Mouse (Mus musculus) forebrain, embryonic 10.5 days (tissue): Measurements from ENCODE around the gene Myl3. TPM values are rescaled to one million over a fixed set of nuclear protein-coding genes. Genes with fewer than 3 reads are reported as not detected.
A peak's percentile ranks its signal among the peaks of the same experiment; 100 is the strongest.

Source experiments
- DNase-seq: peaks from one replicate; pipeline ENCODE4 v3.0.0-alpha.2; 2017; ENCODE audit warnings: low spot score; ENCODE audit errors: extremely low spot score
- H3K27ac ChIP-seq: fragments of 300-500 bp; sonication (generic); 2 replicates; pipeline ENCODE4 v1.5.1; 2016; ENCODE audit warnings: mild to moderate bottlenecking
- H3K27me3 ChIP-seq: fragments of 300-500 bp; sonication (generic); 2 replicates; pipeline ENCODE4 v1.6.1; 2016; ENCODE audit warnings: mild to moderate bottlenecking; ENCODE audit not compliant: poor library complexity, severe bottlenecking
- H3K36me3 ChIP-seq: fragments of 300-500 bp; sonication (generic); replicated peaks from 2 replicates; pipeline ENCODE4 v1.6.1; 2016; ENCODE audit warnings: mild to moderate bottlenecking, moderate library complexity
- H3K4me1 ChIP-seq: fragments of 300-500 bp; sonication (generic); 2 replicates; pipeline ENCODE4 v1.6.1; 2016
- H3K4me3 ChIP-seq: fragments of 300-500 bp; sonication (generic); 2 replicates; pipeline ENCODE4 v1.5.1; 2016; ENCODE audit warnings: mild to moderate bottlenecking, moderate library complexity
- H3K9me3 ChIP-seq: fragments of 300-500 bp; sonication (generic); 2 replicates; pipeline ENCODE4 v1.6.1; 2016; ENCODE audit warnings: mild to moderate bottlenecking, moderate library complexity
- WGBS: fragments of 180-500 bp; shearing (Covaris S2); methylation state at CpG from one replicate; pipeline ENCODE4 v1.1.7; 2016; 5-methylcytosine and 5-hydroxymethylcytosine counted together
- polyA plus RNA-seq: library from polyadenylated mRNA; unstranded; fragments of >200 nt; fragmentation: Nextera tagmentation; extraction: Ambion mirVana; gene quantifications from 2 replicates; pipeline ENCODE4 v1.2.1, GENCODE M21; 2016

Myl3 gene
- polyA plus RNA-seq, 1 experiment from 2014 or later = 0.27 TPM

DNA sequence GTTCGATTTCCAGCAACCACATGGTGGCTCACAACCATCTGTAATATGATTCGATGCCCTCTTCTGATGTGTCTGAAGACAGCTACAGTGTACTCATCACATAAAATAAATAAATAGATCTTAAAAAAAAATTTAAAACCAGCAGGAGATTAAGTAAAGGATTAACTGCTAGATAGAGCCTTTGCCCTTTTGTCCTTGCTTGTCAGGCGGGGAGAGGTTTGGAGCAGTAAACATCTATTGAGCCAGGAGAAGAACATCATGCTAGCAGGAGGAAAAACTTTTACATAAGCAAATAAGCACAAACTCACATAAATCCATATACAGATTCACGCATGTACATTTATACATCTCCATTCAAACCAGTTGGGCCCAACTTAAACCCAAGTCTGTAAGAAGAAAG, 29.1 kb upstream of the Myl3 start:
- WGBS = 88% methylated on average over 4 of the region's 4 CpGs
- H3K36me3 ChIP-seq = peaks cover 64% of the 10 kb centered on the region
- DNase-seq = no peak
- no peak overlapping the region for H3K27ac ChIP-seq
- H3K4me3 ChIP-seq = no peak overlapping the region
- no peaks in the 10 kb centered on the region for H3K9me3 ChIP-seq
- peaks cover 10% of the 10 kb centered on the region for H3K4me1 ChIP-seq
- no peaks in the 10 kb centered on the region for H3K27me3 ChIP-seq

DNA sequence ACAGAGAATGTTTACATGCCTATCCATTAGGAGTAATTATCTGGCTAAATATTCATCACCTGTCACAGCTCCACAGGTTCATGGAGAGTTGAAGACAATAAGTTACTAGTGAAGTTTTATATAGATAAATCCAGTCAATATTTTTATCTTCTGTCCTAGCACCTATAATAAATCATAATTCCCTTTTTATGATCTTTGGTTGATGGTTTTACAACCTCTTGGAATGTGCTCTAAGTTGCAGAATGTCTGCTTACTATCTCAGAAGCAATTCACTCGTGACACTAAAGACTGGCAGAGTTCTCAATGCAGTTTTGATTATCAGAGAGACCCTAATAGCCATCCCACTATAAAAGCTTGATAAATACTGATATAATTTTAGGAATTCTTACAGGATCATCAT, 28.3 kb upstream of the Myl3 start:
- no peak overlapping the region for H3K27ac ChIP-seq
- DNase-seq = no peak
- H3K4me3 ChIP-seq = no peak overlapping the region
- H3K36me3 ChIP-seq = peaks cover 58% of the 10 kb centered on the region
- peaks cover 10% of the 10 kb centered on the region for H3K4me1 ChIP-seq
- H3K27me3 ChIP-seq = no peaks in the 10 kb centered on the region
- H3K9me3 ChIP-seq = no peaks in the 10 kb centered on the region
- 88% methylated on average over 1 of the region's 1 CpGs for WGBS

DNA sequence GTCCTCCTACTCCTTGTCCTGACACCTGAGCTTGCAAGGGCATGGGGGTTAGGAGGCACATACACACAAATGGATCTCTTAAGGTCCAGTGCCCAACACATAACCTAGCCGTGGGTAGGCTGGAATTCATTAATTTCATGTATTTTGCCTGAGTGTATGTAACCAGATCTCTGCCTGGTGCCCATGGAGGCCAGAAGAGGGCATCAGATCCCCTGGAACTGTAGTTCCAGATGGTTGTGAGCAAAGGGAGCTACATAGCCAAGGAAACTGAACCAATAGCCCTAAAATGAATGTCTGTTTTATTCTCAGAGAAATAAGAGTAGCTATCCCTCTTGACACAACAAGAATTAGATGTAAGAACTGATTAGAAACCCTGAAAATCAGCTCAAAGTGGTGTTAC, 26.2 kb upstream of the Myl3 start:
- peaks cover 47% of the 10 kb centered on the region for H3K36me3 ChIP-seq
- H3K27me3 ChIP-seq = no peaks in the 10 kb centered on the region
- DNase-seq = no peak
- no peaks in the 10 kb centered on the region for H3K9me3 ChIP-seq
- peaks cover 10% of the 10 kb centered on the region for H3K4me1 ChIP-seq
- WGBS = 80% methylated on average over 1 of the region's 1 CpGs
- no peak overlapping the region for H3K27ac ChIP-seq
- no peak overlapping the region for H3K4me3 ChIP-seq

DNA sequence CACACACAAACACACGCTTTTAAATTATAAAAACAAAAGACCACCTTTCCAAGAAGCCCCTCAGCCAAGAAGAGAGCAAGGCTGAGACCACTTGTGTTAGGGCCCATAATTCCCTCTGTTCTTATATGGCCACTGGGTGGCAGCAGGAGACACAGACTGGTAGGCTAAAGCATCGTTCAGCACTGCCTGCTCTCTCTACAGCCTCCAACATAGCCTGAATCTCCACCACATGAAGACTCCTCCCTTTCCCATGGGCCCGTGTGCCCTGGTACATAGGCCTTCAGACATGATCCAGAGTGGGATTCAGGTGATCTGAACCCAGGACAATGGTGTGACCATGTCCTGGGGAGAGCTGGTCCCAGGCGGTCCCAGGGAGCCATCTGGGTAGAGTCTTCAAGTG, 24.9 kb upstream of the Myl3 start:
- DNase-seq = no peak
- no peaks in the 10 kb centered on the region for H3K27me3 ChIP-seq
- H3K36me3 ChIP-seq = peaks cover 37% of the 10 kb centered on the region
- H3K27ac ChIP-seq = no peak overlapping the region
- 35% methylated on average over 4 of the region's 4 CpGs for WGBS
- H3K4me3 ChIP-seq = no peak overlapping the region
- peaks cover 10% of the 10 kb centered on the region for H3K4me1 ChIP-seq
- no peaks in the 10 kb centered on the region for H3K9me3 ChIP-seq

DNA sequence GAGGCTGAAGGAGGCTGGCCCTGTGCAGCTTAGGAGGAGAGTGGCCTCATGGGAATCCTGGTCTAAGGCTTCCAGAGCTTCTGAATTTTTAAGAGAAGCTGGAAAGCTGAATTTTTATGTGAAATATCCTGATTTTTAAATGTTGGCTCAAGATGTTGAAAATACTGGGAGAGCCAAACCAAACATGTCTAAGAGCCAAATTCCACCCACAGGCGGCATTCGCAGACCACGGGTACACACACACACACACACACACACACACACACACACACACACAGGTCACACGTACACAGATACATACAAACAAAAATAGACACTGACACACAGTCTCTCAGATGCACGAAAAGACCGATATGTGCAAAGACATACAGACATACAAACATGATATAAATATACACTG, 23.6 kb upstream of the Myl3 start:
- Histone ChIP-seq H3K36me3 (peaks cover 30% of the 10 kb centered on the region), H3K9me3 (no peaks in the 10 kb centered on the region), H3K4me3 (no peak overlapping the region), H3K27ac (no peak overlapping the region), H3K27me3 (no peaks in the 10 kb centered on the region), H3K4me1 (peaks cover 10% of the 10 kb centered on the region)
- 96% methylated on average over 6 of the region's 6 CpGs for WGBS
- DNase-seq = no peak

DNA sequence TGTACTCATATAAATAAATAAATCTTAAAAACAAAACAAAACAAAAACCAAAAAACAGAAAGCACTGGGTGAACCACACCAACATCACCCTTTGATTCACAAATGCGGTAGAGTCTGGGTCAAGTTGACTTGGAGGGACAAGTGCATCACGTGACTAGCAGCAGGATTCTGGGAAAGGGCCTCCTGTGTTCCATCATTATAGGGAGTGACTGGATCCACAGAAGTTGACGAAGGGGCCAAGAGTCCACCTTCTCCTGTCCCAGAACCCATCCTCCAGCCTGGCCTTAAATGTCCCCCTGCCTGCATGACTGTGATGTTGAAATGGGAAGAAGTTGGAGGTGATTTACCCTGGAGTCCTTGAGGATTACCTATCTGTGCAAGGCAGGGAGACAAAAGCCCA, 22.9 kb upstream of the Myl3 start:
- Histone ChIP-seq H3K4me3 (no peak overlapping the region), H3K27ac (no peak overlapping the region), H3K4me1 (peaks cover 10% of the 10 kb centered on the region), H3K36me3 (peaks cover 30% of the 10 kb centered on the region), H3K9me3 (no peaks in the 10 kb centered on the region), H3K27me3 (no peaks in the 10 kb centered on the region)
- DNase-seq = no peak
- WGBS = 92% methylated on average over 3 of the region's 3 CpGs

DNA sequence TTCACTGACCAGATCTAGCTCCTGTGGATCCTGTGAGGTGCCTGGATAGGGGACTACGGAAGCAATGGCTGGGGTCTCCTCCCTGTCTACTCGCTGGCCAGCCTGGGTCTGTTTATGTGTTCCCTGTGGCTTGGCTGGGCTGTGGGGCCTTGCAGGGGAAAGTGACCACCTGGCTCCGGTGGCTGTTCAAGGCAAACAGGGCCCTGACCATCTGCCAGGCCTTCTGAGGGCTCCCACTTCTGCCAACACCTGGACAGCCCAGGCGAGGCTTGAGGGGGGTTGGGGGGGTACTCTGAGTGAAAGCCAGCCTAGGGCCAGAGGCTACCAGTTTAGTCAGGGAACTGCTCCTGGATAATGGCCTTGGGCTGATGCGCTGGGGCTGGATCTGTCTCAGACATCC, 21.7 kb upstream of the Myl3 start:
- Histone ChIP-seq H3K9me3 (no peaks in the 10 kb centered on the region), H3K4me3 (no peak overlapping the region), H3K4me1 (peaks cover 10% of the 10 kb centered on the region), H3K27ac (peak overlapping the region; percentile 36; the same call in 1 of the 2 replicates), H3K36me3 (peaks cover 30% of the 10 kb centered on the region), H3K27me3 (peaks cover 5% of the 10 kb centered on the region)
- no peak for DNase-seq
- 80% methylated on average over 5 of the region's 5 CpGs for WGBS

DNA sequence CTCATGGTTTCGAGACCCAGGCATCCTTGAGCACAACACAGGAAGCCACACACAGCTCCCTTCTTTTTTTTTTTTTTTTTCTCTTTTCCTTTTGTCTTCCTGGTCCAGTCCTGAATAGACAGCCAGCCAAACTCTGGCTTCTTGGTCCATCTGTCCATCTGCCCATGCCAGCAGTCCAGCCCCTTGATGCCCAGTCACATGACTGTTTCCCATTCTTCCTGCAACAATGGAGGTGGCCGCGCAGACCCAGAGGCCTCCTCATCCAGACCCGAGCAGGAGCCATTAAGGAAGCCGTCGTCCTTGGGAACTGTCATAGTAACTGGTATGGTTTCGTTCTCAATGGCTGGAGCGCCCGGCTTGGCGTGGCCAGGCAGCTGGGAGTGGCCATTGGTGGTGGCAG, 19.6 kb upstream of the Myl3 start:
- H3K27ac ChIP-seq = no peak overlapping the region
- peaks cover 33% of the 10 kb centered on the region for H3K36me3 ChIP-seq
- 89% methylated on average over 10 of the region's 10 CpGs for WGBS

DNA sequence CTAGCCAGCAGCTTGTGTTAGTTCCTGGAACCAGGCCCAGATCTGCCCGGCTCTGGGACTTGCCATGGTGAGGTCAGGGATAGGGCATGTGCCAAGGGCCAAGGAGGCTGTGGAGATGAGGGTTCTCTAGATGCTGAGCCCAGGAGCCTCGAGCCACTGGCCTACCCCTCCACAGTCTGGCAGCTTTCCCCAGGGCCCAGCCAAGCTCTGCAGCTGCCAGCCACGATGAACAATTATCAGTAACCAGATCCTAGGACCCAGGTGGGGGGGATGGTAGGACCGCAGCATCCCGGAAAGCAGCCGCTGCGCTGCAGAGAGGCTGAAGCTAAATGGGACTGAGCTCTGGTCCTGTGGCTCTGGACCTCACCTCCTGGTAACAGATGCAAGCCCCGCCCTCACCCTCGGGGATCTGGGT, 15.9 kb upstream of the Myl3 start:
- no peaks in the 10 kb centered on the region for H3K9me3 ChIP-seq
- H3K36me3 ChIP-seq = peaks cover 35% of the 10 kb centered on the region
- H3K27ac ChIP-seq = no peak overlapping the region; the same call in 1 of the 2 replicates
- H3K4me1 ChIP-seq = peaks cover 30% of the 10 kb centered on the region
- H3K27me3 ChIP-seq = peaks cover 63% of the 10 kb centered on the region
- WGBS = 10% methylated on average over 9 of the region's 9 CpGs
- H3K4me3 ChIP-seq = no peak overlapping the region
- no peak for DNase-seq

More for the DNA sequence above, 19.6 kb upstream of the Myl3 start:
- Histone ChIP-seq H3K4me1 (peaks cover 29% of the 10 kb centered on the region), H3K9me3 (no peaks in the 10 kb centered on the region), H3K4me3 (no peak overlapping the region), H3K27me3 (peaks cover 26% of the 10 kb centered on the region)
- no peak for DNase-seq

DNA sequence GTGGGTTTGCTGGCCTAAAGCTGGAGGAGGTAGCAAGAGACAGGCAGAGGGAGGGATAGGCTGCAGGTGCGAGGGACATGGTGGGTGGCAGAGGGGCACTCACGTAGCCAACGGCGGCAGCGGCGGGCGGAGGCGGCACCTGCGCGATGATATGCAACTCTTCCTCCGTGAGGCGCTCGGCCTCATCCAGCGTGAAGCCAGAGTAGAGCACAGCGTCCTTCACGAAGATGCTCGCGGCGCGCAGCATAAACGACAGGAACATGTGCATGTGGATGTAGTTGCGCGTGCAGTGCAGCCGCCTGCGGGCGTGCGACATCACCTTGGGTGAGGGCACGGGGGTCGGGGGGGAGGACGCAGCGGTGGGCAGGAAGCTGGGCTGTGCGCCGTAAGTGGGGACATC, 14.8 kb upstream of the Myl3 start:
- Histone ChIP-seq H3K4me1 (peaks cover 36% of the 10 kb centered on the region), H3K27ac (no peak overlapping the region), H3K36me3 (peaks cover 32% of the 10 kb centered on the region), H3K4me3 (peak overlapping the region; percentile 46), H3K9me3 (no peaks in the 10 kb centered on the region), H3K27me3 (peaks cover 74% of the 10 kb centered on the region)
- WGBS = 3% methylated on average over 33 of the region's 33 CpGs
- DNase-seq = no peak

DNA sequence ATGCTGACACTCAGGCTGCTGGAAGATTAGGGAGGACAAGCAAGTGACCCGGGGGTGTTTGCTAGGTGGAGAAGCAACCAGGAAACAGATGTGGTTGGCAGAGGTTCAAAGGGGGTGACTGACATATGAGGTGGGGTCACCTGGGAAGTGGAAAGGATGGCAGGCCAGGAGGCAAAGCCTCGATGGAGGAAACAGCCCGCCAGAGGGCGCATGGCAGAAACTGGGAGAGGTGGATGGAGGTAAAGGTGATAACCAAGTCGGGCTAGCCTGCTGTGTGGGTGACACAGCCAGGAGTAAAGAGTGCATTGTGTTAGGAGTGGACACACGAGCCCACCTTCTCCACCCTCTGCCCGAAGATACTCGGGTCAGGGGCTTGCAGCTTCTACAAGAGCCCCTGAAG, 11.8 kb upstream of the Myl3 start:
- Histone ChIP-seq H3K4me3 (no peak overlapping the region), H3K36me3 (peaks cover 10% of the 10 kb centered on the region; the same call in 1 of the 2 replicates), H3K27me3 (peaks cover 93% of the 10 kb centered on the region), H3K9me3 (no peaks in the 10 kb centered on the region), H3K4me1 (peaks cover 64% of the 10 kb centered on the region), H3K27ac (no peak overlapping the region)
- WGBS = 24% methylated on average over 8 of the region's 8 CpGs
- DNase-seq = no peak

DNA sequence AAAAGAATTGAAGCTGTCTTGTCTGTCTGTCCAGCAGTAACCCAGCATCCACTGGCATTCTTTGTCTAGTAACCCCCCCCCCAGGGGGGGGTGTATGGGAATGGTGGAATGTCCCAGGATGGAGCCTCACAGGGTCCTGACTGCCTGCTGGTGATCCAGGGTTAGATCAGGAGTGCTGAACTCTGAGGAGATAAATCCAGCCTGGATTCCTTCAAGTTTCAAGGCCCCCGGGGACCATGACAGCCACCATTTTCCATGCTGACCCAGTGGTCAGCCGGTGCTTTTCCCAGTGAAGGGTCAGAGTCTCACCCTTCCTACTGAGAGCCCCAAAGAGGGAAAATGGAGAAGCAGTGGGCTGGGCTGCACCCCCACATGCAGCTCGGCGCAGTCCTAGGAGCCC, 9.8 kb upstream of the Myl3 start:
- WGBS = 59% methylated on average over 4 of the region's 4 CpGs
- H3K9me3 ChIP-seq = no peaks in the 10 kb centered on the region
- H3K4me1 ChIP-seq = peaks cover 63% of the 10 kb centered on the region
- no peak for DNase-seq
- H3K27ac ChIP-seq = peak overlapping the region; percentile 62; the same call in 1 of the 2 replicates
- peaks cover 93% of the 10 kb centered on the region for H3K27me3 ChIP-seq
- H3K36me3 ChIP-seq = peaks cover 3% of the 10 kb centered on the region; the same call in 1 of the 2 replicates
- H3K4me3 ChIP-seq = peak overlapping the region; percentile 51; the same call in 1 of the 2 replicates

DNA sequence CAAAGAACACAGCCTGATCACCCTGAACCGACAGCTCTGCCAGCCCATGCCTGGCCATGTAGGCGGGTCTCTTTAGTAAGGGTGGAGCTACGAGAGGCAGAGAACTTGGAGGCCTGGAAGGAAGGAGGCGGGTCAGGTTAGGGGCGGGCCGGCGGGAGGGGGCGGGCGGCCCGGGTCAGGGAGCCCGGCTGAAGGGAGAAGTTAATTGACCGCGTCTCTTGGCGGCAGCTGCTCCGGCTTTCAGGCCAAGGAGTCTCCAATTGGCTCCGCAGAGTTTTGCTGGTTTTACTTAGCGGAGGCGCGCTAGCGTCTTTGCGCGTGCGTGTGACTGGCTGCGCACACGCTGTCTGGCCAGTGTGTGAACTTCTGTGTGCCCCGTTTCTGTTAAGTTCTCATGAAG, 9.0 kb upstream of the Myl3 start:
- Histone ChIP-seq H3K27me3 (peaks cover 87% of the 10 kb centered on the region), H3K27ac (peak overlapping the region; percentile 62), H3K4me3 (peak overlapping the region; percentile 51), H3K9me3 (no peaks in the 10 kb centered on the region), H3K4me1 (peaks cover 59% of the 10 kb centered on the region), H3K36me3 (peaks cover 3% of the 10 kb centered on the region; the same call in 1 of the 2 replicates)
- WGBS = 0% methylated on average over 25 of the region's 26 CpGs
- DNase-seq = peak; percentile 89

DNA sequence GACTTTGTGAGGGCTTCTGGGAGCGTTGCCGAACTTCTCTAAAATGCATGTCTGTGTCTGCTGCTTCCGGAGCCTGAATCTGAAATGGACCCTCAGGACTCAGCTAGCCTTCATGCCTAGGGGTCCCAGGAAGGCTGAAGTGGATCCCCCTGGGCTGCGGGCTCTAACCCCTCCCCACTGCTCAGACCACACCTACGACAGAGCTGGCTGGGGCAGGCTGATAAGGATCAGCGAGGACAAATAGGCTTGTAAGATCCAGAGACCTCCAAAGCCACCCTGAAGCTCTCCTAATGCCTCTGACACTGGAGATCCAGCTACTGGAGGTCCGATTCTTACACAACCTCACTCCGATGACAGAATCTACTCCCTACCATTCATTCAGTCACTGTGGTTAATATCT, 8.6 kb upstream of the Myl3 start:
- H3K4me3 ChIP-seq = peak overlapping the region; percentile 51
- no peaks in the 10 kb centered on the region for H3K9me3 ChIP-seq
- H3K27me3 ChIP-seq = peaks cover 84% of the 10 kb centered on the region
- 0 out of 2 replicates have a peak, but pooled peaks cover 3% of the 10 kb centered on the region for H3K36me3 ChIP-seq
- WGBS = 15% methylated on average over 8 of the region's 8 CpGs
- H3K4me1 ChIP-seq = peaks cover 57% of the 10 kb centered on the region
- H3K27ac ChIP-seq = peak overlapping the region; percentile 62
- no peak for DNase-seq
